Mouse (Mus musculus) brain, embryonic 14.5 days (tissue): ENCODE results near the gene Mapre3.

Experiments
- CTCF ChIP-seq: fragments of 200-500 bp; IDR thresholded peaks from 2 replicates; pipeline ENCODE4 v1.5.1; 2012; ENCODE audit warnings: inconsistent platforms, mild to moderate bottlenecking, moderate library complexity, borderline replicate concordance; ENCODE audit not compliant: insufficient read depth, insufficient read length; ENCODE audit errors: extremely low read depth
- POLR2A ChIP-seq: fragments of 200-500 bp; IDR thresholded peaks from 2 replicates; pipeline ENCODE4 v1.6.1; 2012; ENCODE audit warnings: mild to moderate bottlenecking, inconsistent platforms, borderline replicate concordance; ENCODE audit not compliant: poor library complexity, insufficient read depth, insufficient read length, severe bottlenecking; ENCODE audit errors: extremely low read depth

GRCm38 (mm10) chr5:30914101-30914635 is 99.7 kb downstream of the Mapre3 start:
- no peak for TF ChIP-seq CTCF
- TF ChIP-seq POLR2A = no peak
